Mouse (Mus musculus): Measurements from ENCODE around the gene Zmynd8. TPM values are rescaled to one million over a fixed set of nuclear protein-coding genes. Genes with fewer than 3 reads are reported as not detected.

Gene Zmynd8
- total RNA-seq, 2 experiments from 2014 or later: 13.1 to 23.3 TPM

DNA sequence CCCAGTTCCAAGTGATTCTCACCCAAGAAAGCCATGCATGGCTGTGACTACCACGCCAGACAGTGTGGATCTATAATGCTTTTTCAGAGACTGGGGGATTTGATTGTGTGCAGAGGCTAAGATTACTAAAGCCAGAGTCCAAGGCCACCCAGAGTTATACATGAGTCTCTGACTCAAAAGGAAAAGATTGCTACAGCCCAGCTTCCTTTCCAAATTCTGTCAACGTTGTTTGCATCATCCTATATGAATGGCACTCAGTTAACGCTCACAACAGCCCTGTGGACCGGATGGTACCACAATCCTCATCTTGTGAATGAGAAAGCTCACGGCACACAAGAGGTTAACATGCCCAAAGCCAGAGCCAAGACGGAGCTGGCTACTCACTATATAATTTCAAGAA, 48.0 kb downstream of the Zmynd8 start:
- TF ChIP-seq CTCF (IDR thresholded peaks at IDR 0.05): no peak
- intact Hi-C loops (cut with DNase I): no loop called here
- Histone ChIP-seq H3K4me3 (no peak overlapping the region), H3K27ac (no peak overlapping the region)
- DNase-seq: no peak

DNA sequence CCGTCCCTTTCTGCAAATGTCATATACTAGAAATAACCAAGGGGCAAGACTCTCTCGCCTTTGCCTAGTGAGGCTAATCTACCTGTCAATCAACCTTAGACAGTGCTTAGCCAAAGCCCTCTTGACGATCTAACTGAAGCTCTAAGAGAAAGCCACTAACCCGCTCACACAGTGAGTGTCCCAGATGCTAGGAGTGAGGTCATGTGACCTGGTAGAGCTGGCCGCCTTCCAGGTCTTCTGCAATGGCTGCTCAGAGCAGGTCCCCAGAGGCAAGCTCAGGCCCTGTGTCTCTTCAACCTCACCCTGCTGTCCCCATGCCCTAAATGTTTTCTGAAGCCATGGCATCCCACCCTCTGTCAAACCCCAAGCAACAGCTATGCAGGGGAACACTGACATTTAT, 49.7 kb downstream of the Zmynd8 start:
- Histone ChIP-seq H3K4me3 (no peak overlapping the region), H3K27ac (peak overlapping the region; percentile 49; the same call in 1 of the 2 replicates)
- TF ChIP-seq CTCF (IDR thresholded peaks at IDR 0.05): no peak
- DNase-seq: peak; percentile 86
- intact Hi-C loops (cut with DNase I): no loop called here

DNA sequence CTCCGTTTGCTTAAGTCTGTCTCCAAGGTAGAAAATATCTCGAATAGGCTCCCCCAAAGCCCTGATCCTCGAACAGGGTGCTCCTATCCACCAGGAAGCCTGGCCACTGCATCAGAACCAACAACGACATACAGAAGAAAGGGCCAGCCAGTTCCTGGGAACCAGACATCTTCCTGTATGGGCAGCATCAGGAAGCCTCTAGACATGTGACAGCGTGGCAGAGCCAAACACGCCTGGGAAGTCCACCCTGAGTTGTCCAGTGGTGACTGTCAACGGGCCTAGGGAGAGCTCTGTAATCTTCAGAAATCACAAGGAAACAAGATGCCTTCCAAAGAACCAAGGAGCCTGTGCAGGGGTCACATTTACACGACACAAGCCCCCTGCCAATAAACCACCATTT, 52.0 kb downstream of the Zmynd8 start:
- DNase-seq: no peak
- Histone ChIP-seq H3K27ac (peak overlapping the region; percentile 31; the same call in 1 of the 2 replicates), H3K4me3 (no peak overlapping the region)
- TF ChIP-seq CTCF (IDR thresholded peaks at IDR 0.05): no peak
- intact Hi-C loops (cut with DNase I): no loop called here

DNA sequence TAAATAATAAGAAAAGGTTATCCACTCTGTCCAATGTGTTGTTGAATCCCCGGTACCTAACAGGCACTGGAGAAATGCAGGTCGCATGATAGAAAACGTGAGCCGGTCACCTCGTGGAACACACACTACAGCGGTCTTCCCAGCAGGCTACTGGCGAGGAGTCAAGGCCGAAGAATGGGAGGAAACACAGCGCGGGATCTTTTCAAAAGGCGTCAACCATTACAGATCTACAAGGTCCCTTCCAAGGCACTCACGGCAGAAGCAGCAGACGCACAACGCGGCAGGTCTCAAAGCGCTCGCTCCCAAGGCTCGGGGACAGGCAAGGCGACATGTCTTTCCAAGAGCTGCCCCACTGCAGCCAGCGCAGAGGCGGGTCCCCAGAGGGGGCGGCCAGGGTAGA, 53.3 kb downstream of the Zmynd8 start:
- intact Hi-C loops (cut with DNase I): no loop called here
- H3K27ac ChIP-seq: peak overlapping the region; percentile 75
- DNase-seq: peak; percentile 56
- no peak overlapping the region for H3K4me3 ChIP-seq
- no peak for TF ChIP-seq CTCF (IDR thresholded peaks at IDR 0.05)

DNA sequence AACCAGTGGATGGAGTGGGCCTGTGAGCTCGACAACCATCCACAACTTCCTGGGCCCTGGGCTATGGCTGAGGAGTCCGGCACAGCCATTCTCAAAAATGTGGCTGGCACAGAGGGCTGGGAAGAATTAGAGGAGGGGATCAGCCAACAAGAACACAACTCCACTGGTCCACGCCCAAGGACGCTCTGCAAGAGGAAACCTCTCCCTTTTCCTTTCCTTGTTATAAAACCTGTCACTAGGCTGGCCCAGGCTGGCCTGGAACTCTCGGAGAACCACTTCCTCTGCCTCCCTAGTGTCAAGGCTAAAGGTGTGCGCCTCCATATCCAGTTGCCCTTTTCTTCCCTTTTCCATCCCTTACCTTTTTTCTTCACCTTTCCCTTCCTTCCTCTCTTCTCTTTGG, 55.5 kb downstream of the Zmynd8 start:
- no peak for TF ChIP-seq CTCF (IDR thresholded peaks at IDR 0.05)
- peak overlapping the region; percentile 56; the same call in 1 of the 2 replicates for H3K27ac ChIP-seq
- intact Hi-C loops (cut with DNase I): no loop called here
- no peak overlapping the region for H3K4me3 ChIP-seq
- DNase-seq: no peak

DNA sequence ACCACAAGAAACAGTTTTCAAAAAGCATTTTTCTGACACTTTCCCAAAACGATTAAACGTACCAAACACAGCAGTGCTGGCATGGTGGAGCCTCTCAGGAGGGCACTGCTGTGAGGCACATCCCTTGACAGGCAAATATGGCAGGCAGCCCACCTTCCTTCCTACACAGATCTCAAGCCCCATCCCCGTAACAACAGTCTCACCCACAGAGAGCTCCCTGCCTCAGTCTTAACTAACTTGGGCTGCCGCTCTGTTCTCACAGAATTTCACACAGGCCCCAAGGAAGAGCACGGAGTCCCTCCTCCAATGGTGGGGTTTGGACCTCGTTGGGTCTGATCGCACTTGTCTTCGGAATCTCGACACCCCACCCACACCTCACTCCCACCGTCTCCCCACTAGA, 56.6 kb downstream of the Zmynd8 start:
- intact Hi-C loops (cut with DNase I): no loop called here
- no peak for TF ChIP-seq CTCF (IDR thresholded peaks at IDR 0.05)
- DNase-seq: no peak
- H3K27ac ChIP-seq: no peak overlapping the region; the same call in 1 of the 2 replicates
- H3K4me3 ChIP-seq: no peak overlapping the region

DNA sequence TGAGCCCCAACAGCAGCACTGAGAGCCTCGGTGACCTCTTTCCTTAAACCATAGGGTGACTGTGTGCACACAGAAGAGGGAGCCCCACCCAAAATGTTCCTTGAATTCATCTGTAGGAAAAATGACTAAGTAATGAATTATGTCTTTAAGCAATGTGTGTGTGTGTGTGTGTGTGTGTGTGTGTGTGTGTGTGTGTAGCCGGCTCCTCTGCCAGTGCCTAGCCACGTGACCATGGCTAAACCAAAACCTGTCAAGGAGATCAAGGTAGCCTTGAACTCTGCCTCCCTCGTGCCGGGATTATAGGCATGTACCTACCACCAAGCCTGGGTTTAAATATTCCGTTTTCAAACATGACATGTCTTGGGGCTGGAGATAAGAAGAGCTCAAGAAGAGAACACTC, 57.0 kb downstream of the Zmynd8 start:
- TF ChIP-seq CTCF (IDR thresholded peaks at IDR 0.05): no peak
- intact Hi-C loops (cut with DNase I): no loop called here
- peak overlapping the region; percentile 51; the same call in 1 of the 2 replicates for H3K27ac ChIP-seq
- no peak for DNase-seq
- H3K4me3 ChIP-seq: no peak overlapping the region

DNA sequence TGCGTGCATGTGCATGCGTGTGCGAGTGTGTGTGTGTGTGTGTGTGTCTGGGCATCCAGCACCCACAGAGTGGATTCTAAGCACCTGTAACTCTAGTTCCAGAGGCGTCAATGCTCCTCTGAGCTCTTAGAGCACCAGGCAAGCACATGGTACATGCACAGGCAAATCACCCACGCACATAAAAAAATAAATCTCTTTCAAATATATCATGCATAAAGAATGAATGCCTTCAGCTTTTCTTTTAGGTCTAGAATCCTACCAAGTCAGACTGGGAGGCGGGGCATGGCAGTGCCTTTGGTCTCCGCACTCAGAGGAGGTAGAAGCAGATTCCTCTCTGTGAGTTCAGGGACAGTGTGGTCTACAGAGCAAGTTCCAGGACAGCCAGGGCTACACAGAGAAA, 58.0 kb downstream of the Zmynd8 start:
- Histone ChIP-seq H3K4me3 (no peak overlapping the region), H3K27ac (0 out of 2 replicates have a peak overlapping the region, but pooled peaks have one; percentile 51)
- no peak for DNase-seq
- intact Hi-C loops (cut with DNase I): no loop called here
- TF ChIP-seq CTCF (IDR thresholded peaks at IDR 0.05): no peak

DNA sequence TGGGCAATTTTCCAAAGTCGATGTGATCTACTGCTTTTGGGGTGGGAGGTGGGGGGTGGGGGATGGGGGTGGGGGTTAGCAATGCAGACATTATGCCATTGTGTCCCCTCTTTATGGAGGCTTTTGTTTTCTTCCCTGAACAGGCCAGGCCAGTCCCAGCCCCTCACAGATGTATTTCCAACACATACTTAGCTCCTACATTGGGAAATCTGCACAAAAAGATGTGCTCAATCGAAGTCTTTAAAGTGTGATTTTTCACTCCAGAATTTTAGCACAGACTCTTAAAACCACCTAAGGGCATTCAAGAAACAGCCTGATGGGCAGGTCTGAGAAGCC, 59.5 kb downstream of the Zmynd8 start:
- no peak for TF ChIP-seq CTCF (IDR thresholded peaks at IDR 0.05)
- intact Hi-C loops (cut with DNase I): no loop called here
- no peak for DNase-seq
- Histone ChIP-seq H3K4me3 (no peak overlapping the region), H3K27ac (no peak overlapping the region)

DNA sequence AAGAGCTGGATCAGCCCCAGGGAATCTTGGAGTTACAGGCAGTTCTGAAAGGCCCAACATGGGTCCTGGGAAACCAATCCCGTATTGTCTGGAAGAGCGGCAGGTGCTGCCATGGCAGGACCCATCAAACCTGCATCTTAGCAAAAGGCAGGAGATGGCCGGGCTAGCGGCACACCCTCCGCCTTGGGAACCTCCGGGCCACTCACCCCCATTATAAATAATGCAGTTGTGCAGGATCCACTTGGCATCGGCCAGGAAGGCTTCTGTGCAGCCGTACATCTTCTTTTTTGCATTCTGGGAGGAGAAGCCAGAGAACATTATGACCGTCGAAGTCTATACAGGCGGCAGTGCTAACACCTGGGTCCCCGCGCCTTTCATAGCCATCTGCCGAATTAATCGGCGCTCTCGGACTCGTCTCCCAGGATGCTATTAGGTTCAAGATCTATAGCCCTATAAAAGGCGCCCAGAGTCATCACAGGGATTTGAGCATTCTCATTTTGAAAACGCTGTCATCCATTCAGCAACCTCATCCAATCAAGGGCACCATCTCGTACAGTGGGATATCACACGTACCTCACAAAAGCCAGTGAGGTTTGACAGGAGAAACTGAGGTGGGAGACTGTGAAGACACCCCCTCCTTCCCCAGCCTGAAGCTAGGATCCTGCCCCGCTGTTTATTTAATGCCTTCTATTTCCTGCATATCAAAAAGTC, 60.1 kb downstream of the Zmynd8 start:
- intact Hi-C loops (cut with DNase I): no loop called here
- TF ChIP-seq CTCF (IDR thresholded peaks at IDR 0.05): no peak
- Histone ChIP-seq H3K27ac (no peak overlapping the region), H3K4me3 (no peak overlapping the region)
- no peak for DNase-seq

DNA sequence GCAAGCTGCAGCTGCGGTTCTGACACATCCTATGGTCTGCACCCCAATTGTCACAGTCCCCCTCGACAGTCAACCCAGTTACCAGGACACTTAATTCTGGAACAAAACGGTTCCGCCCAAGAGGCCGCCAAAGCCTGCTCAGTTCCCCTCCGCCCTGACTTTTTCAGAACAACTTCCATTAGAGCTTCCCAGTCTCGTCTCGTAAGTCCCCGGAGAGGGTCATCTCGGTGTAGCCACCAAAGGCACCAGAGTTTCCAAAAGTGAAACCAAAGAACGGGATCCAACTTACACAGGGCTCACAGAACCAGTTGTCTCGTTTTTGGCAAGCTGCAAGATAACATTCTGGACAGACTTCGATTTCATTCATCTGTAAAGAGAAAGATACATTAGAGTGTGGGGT, 64.2 kb downstream of the Zmynd8 start:
- no peak for DNase-seq
- no peak for TF ChIP-seq CTCF (IDR thresholded peaks at IDR 0.05)
- peak overlapping the region; percentile 26 for H3K4me3 ChIP-seq
- intact Hi-C loops (cut with DNase I): no loop called here
- H3K27ac ChIP-seq: peak overlapping the region; percentile 64

DNA sequence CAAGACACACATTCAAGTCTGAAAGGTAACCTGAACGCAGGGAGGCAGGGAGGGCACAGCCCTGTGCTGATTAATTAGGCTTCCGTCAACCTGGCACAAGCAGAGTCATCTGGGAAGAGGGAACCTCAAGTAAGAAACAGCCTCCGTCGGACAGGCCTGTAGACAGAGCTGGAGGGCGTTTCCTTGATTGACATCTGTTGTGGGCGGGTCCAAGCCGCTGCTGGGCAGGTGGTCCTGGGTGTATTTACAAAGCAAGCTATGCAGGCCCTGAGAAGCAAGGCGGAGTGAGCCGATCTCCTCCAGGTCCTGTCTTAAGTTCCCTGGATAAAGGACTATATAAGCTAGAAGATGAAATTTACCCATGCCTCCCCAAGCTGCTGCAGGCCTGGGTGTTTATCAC, 65.3 kb downstream of the Zmynd8 start:
- no peak overlapping the region for H3K4me3 ChIP-seq
- intact Hi-C loops (cut with DNase I): no loop called here
- DNase-seq: no peak
- peak overlapping the region; percentile 64 for H3K27ac ChIP-seq
- TF ChIP-seq CTCF (IDR thresholded peaks at IDR 0.05): no peak

DNA sequence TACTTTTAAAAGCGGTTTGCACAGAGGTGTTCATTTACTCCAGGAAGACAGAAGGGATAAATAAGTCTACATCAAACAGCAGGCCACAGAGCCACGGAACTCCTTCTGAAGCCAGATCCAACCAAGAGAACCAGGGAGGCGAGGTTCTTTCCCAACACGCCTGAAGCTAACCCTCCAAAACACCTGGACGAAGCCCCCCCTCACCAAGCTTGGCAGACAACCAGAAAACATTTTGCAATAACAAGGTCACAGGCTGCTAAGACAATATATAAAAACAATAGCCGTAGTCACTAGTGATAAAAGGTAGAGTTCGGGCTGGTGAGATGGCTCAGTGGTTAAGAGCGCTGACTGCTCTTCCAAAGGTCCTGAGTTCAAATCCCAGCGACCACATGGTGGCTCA, 66.1 kb downstream of the Zmynd8 start:
- TF ChIP-seq CTCF (IDR thresholded peaks at IDR 0.05): no peak
- intact Hi-C loops (cut with DNase I): no loop called here
- no peak for DNase-seq

DNA sequence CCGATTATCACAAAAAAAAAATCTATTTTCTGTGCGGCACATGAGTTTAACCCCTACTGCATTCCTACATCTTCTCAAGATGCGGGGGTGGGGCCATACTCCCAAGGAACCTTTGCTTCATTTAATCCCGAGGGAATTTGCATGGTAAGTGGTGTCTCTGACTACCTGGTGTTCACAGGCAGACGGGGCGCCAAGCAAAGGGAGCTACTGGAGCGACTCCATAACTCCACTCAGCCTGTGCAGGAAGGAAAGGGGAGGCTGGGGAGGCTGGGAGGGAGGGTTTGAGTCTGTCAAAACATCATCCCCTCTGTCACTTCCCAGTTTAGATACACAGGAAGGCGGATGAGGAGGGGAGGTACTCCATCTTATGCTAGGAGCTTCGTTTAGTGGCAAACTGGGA, 66.5 kb downstream of the Zmynd8 start:
- DNase-seq: peak; percentile 41
- intact Hi-C loops (cut with DNase I): no loop called here
- Histone ChIP-seq H3K27ac (peak overlapping the region; percentile 57), H3K4me3 (no peak overlapping the region)
- no peak for TF ChIP-seq CTCF (IDR thresholded peaks at IDR 0.05)

More for the DNA sequence above, 66.1 kb downstream of the Zmynd8 start:
- H3K27ac ChIP-seq: peak overlapping the region; percentile 57
- H3K4me3 ChIP-seq: no peak overlapping the region

Measured in gastrocnemius, adult 2 months (tissue).